Mouse (Mus musculus): Measurements from ENCODE around the gene Plekhm1. TPM values are rescaled to one million over a fixed set of nuclear protein-coding genes. Genes with fewer than 3 reads are reported as not detected.

Gene Plekhm1
- total RNA-seq, 1 experiment from 2014 or later: 17.4 TPM

Other genes starting within 250 kb of the Plekhm1 start
- gene Fmnl1, start 241.6 kb downstream of the Plekhm1 start, total RNA-seq (2021): 14.4 and 30.4 TPM in 2 replicates
- gene 1700023F06Rik, start 204.1 kb downstream of the Plekhm1 start, total RNA-seq (2021): 0.45 and 0.93 TPM in 2 replicates
- not detected in 2 replicates for gene Spata32, start 194.3 kb downstream of the Plekhm1 start, total RNA-seq (2021)
- 6.5 and 8.7 TPM in 2 replicates for gene Map3k14, start 145.2 kb downstream of the Plekhm1 start, total RNA-seq (2021)
- gene Arhgap27, start 49.0 kb downstream of the Plekhm1 start, total RNA-seq (2021): 19.3 and 31.5 TPM in 2 replicates
- gene Lrrc37a, start 91.9 kb upstream of the Plekhm1 start, total RNA-seq (2021): not detected in 2 replicates
- gene Gm884, start 208.5 kb upstream of the Plekhm1 start, total RNA-seq (2021): not detected in 2 replicates
- not detected in 2 replicates for gene Lyzl6, start 226.2 kb upstream of the Plekhm1 start, total RNA-seq (2021)
- gene Rprml, start 236.9 kb upstream of the Plekhm1 start, total RNA-seq (2021): not detected in 2 replicates